Mouse (Mus musculus) cerebellum, postnatal 14 days (tissue): Measurements from ENCODE around the gene Selenom.

Experiments
- DNase-seq, 2 experiments: peaks; one replicate each; pipeline ENCODE4 v3.0.0; 2021; ENCODE audit warnings: mixed read lengths in 2 of 2

Selenom gene

GRCm38 (mm10) chr11:3531634-3532033 is 17.1 kb downstream of the Selenom start:
- DNase-seq = peak; percentile 70 to 80

DNA sequence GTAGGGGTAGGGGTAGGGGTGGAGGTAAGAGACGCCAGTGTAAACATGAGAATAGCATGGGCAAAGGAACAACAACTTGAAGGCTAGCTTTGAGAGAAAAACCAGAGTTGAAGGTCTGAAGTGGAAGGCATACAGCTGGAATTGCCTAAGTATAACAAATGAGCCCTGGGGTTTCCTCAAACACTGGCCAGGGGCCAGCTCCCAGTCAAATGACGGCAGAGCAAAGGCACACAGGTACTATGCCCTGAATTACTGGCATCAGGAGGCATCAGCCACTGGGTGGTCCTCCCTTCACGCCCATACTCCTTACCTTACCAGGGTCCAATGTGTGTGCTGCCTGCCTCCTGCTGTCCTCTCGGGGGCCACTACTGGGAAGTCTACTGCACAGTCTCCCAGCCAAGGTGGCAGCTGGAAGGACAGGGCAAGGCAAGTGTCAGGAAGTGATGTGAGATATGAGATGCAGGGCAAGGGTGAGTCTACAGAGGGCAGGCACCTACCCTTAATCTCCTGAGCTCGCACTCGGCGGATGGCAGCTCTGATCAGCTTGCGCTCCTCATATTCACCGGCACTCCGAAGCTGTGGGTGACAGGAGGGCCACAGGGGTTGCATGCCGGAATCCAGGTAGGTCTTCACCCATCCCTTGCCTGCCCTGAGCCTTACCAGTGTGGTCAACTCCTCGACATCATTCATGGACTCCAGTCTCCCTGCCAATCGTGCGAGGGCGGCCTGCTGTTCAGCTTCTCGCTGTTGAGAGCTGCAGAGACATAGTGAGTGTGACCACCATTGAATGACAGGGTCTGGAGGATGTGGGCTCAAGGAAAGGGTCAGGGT is 17.8 kb downstream of the Selenom start:
- peak in 1 of 2 experiments; percentile 14 for DNase-seq

GRCm38 (mm10) chr11:3533406-3533932 is 19.0 kb downstream of the Selenom start:
- DNase-seq = peak in 1 of 2 experiments; percentile 26

DNA sequence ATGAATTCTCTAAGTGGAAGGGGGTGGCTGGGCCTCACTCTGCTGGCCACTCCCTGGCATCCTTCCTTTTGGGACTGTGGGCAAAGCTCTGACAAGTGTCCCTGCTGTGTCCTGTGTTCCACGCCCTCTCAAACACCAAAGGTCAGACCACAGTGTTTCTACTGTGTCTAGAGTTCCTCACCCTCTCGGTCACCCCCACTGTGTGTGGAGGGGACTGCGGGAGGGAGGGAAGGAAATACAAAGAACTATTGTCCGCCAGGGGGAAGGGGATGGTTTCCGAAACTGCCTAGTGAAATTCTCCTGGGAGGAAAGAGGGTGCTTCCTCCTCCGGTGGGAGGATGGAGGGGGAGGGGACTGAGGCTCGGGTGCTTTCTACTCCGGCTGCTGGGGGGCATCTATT is 20.5 kb downstream of the Selenom start:
- no peak for DNase-seq

- DNase-seq = peak; percentile 96 to 98
These were observed 21.0 kb downstream of the Selenom start for GRCm38 (mm10) chr11:3535406-3535986.

- DNase-seq = peak in 1 of 2 experiments; percentile 20
These were observed 21.6 kb downstream of the Selenom start for GRCm38 (mm10) chr11:3536082-3536481.

GRCm38 (mm10) chr11:3536745-3537333 is 22.4 kb downstream of the Selenom start:
- DNase-seq = peak in 1 of 2 experiments; percentile 20

- no peak for DNase-seq
These were observed 23.2 kb downstream of the Selenom start for GRCm38 (mm10) chr11:3537711-3538110.

DNA sequence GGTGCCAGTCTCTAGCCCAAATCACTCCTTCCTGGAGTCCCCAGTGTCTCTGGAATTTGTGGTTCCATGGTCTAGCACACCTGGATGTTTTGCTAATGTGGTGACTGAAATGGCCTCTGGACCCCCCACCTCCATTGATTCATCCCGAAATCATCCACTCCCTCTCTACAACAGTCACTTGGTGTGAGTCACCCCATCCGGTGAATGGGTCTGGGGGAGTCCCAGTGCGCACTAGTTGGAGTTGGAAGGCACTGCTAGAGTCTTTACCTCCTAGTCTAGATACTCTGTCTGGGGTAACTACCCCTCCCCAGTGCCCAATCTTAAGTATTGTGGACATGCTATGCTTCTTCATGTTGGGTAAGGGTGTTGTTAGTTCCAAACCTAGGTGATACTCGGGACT is 23.9 kb downstream of the Selenom start:
- peak in 1 of 2 experiments; percentile 12 for DNase-seq

- peak; percentile 88 to 92 for DNase-seq
These were observed 24.8 kb downstream of the Selenom start for GRCm38 (mm10) chr11:3539111-3539825.

DNA sequence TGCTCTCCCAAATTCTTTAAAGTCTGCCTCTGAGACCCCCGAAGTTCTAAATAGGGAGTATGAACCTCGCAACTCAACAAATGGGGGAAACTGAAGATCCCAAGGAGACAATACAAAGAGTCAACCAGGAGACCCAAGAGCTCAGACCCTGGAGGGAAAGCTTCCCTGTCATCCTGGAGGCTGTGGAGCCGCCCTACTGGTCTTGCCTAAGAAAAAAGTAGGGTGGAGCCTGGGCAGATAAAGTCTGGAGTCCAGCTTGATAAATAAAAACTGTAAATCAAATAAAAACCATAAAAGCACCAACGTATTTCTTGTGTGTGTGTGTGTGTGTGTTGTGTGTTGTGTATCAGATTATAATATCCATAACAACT is 25.3 kb downstream of the Selenom start:
- peak in 1 of 2 experiments; percentile 16 for DNase-seq

DNA sequence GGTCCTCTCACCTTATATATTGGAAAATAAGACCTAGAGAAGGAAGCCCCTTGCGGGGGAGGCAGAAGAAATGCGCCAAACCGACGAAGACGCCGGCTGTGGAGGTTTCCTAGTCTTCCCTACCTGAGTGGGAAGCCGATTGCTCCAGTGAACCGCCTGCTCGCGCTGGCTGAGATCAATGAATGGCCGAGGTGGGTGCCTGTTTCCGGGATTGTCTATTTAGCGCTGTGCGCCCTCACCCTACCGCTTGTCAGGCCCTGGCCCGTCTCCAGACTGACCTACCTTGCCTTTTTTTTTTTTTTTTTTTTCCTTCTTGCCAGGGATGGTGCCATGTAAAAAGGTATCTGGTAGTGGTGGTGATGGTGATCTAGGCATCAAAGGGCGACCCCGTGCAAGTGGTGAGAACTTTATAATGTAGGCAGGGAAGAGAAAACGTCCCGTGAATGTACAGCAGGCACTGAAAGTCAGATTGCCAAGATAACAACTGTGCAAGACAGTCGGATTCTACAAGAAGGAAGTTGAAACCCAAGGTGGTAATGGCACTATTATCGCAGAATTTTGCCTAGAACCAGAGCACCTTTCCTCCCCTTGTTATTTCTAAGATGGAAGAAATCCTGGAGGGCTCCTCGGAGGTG is 26.1 kb downstream of the Selenom start, which contains the start of gene Smtn:
Gene Smtn, minus strand, starts transcription at position 162 of the 635 bp plus-strand sequence.
- peak in 1 of 2 experiments; percentile 13 for DNase-seq

DNA sequence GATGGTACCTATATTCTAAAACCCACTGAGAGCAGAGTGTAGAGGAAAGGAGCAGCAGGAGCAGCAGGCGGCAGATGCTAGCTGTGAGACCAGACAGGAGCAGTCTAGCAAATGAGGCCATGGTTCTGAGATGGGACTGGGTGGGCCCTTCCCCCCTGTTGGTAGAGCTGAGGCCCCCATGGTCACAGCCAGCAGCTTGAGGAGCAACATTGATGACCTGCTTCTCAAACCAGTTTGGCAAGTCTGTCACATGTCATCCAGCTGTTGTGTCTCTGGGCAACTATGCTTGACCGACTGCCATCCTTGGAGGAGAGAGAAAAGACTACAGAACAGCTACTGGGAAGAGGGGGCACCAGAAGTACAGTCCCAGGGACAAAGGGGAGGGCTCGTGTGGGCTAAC is 27.4 kb downstream of the Selenom start:
- no peak for DNase-seq

DNA sequence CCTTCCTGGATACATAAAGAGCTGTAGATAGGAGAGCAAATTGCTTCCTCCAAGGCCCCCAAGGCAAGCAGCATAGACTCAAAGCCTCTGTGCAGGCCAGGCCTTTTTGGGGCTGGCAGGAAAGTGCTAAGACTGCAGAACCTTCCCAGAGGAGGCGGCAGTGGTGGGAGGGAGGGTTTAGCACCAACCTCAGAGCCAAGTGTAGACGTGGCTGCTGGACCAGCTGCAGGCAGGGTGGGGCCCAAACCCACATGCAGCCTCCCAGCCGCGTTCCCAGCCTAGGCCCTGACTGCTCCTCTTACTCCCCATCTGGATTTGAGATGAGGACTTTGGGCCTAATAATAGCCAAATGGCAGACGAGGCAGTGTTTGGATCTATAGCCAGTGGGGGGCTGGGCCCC is 28.5 kb downstream of the Selenom start:
- no peak for DNase-seq

DNA sequence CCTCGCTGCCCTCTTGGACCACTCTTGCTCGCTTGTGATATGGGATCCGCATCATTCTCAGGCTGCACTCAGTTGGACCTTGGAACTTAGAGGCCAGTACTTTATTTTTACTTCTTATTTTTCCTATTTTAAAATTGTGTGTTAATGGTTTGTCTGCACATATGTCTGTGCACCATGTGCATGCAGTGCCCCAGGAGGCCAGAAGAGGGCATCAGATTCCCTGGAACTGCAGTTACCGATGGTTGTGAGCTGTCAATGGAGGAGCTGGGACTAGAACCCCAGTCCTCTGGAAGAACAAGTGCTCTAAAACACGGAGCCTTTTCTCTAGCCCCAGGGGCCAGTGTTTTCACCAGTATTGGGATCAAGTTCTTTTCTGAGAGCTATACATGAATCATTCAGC is 29.9 kb downstream of the Selenom start:
- no peak for DNase-seq

DNA sequence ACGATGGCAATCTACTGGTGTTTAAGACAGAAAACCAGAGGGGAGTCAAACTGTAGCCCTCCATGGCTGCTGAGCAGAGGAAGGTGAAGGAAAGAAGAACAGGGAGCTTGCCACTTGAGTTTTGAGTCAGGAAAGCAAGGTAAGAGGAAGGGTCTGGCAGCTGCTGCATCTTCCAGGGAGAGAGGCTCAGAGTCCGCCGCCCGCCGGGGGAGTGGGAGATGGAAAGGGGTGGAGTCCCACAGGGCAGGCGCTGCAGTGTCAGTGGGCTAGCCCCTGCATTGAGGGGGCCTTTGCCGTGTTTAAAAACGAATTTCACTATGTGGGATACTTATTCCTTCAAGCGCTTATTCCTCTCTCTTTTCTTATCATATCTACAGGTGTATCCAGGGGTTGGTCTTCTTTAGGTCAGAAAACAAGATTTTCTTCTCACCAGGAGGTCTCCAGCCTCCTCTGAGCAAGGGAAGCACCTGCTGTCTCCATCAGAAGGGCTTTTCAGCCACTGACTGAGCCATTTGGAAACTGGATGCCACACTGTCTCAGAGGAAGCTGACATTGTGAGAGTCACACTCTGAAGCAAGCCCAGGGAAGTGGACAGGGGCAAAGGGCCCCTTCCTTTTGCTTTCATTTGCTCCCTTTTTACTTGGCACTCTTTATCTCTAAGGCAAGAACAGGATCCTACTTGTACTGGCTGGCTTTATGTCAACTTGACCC is 31.2 kb downstream of the Selenom start:
- no peak for DNase-seq

DNA sequence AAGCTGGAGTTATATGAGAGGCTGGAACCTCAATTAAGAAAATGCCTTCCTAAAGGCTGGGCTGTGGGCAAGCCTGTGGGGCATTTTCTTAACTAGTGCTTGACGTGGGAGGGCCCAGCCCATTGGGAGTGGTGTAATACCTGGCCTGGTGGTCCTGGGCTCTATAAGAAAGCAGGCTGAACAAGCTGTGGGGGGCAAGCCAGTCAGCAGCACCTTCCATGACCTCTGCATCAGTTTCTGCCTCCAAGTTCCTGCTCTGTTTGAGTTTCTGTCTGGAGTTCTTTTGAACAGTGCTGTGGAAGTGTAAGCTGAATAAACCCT is 31.7 kb downstream of the Selenom start:
- no peak for DNase-seq

DNA sequence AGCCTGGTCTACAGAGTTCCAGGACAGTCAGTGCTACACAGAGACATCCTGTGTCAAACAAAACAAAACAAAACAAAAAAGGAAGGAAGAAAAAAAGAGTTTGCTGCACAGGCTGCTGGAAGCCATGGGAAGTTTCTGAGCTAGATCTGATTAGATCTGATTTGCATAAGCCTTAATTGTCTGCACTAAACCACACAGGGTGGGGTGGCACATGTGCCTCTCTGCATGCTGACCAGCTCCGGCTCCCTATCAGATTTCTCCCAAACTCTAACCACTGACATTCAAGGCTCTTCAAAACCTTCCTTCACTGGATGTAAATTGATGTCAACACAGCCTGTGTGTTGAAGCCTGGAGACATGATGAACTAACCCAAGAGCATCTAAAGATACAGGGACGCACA is 32.6 kb downstream of the Selenom start:
- DNase-seq = no peak

DNA sequence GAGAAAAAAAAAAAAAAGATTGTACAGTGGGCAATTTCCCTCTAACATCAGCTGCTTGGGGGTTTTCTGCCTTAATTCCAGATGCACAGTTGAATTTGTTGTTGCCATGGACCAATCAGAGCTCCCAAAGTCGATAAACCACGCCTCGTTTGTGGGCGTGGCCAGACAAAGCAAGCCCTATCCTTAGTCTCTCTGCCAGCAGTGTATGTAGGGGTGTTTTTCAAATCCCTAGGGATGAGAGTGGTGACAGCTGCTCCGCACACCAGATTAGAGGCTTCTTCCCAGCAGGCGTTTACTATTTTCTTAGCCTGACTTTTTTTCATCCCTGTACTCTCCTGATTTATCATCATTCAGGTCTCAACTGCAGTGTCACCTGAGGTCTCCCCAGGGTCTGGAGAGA is 33.5 kb downstream of the Selenom start:
- DNase-seq = no peak

- no peak for DNase-seq
These were observed 34.2 kb downstream of the Selenom start for GRCm38 (mm10) chr11:3548564-3549295.

- no peak for DNase-seq
These were observed 35.3 kb downstream of the Selenom start for GRCm38 (mm10) chr11:3549791-3550190.
